Mouse (Mus musculus): ENCODE results near the gene Cfap97d1.

Gene Cfap97d1

DNA sequence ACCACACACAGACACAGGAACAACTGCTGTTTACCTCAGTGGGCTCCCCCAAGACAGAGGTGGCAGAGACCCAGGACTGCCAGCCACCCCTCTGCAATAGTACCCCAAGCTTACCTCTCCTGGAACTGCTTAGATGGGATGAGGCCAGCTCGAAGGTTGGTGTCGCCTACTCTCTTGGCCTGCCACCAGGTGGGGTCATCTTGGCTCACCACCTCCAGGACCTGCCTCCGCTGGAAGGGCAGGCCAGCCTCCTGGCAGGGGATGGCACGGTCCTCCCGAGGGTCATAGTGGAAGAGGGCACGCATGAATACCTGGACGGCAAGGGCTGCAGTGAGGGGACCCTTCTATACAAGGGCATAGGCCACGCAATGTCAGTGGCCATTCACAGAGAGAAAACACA lies 29.1 kb downstream of the Cfap97d1 start:
- DNase-seq, result no peak

DNA sequence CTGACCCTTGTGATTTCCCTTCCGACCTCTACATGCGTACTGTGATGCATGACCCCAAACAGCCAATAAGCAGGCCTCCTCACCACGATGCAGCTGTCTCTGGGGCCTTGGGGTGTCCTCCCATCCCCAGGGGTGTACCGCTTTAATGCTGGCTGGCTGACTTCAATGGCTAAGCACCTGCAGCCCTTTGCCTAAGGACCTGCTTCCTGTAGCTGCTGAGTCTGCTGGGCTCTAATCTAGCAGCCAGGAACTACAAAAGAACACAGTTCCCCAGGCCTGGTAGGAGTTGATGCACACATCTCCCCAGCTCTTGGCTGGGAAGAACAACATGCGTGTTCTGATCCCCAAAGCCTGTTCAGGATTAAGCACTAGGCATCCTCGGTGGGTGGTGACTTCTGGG lies 31.4 kb downstream of the Cfap97d1 start:
- DNase-seq, result no peak

DNA sequence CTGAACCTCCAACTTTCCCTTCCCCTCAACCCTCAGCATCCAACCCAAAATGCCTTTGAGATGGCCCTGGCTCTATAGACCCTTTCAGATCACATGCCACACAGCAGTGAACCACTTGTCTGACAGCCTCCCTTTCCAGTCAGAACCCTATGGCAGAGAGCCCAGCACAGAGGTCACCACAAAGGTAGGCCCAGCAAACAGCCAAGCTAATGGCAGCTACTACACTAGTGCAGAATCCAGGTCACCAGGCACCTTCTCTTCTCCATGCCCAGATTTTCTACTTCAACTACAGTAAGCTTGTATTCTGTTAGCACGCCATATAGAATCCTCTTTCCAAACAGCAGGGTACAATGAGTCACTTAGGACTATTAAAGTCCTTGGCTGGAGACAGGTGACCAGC lies 32.1 kb downstream of the Cfap97d1 start:
- no peak for DNase-seq

DNA sequence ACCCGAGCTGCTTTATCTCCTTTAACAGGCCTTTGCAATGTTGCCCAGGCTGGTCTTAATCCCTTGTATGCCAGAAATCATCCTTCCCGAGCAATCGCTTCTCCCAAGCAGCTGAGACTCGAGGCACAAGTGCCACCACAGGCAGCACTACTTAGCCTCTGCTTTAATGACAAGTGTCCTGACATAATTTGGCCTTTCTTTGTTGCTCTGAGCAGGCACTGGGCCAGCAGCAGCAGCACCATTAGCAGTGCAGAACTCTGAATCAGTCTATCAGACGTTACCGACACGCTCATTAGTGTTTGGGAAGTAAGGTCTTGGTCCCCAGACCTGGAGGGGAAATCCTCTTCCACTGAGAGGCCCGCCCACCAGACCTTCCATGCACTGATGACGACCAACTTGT lies 35.7 kb downstream of the Cfap97d1 start:
- no peak for DNase-seq

- no peak for DNase-seq
Measured at GRCm38 (mm10) chr11:102021196-102021595, 37.1 kb downstream of the Cfap97d1 start.

DNA sequence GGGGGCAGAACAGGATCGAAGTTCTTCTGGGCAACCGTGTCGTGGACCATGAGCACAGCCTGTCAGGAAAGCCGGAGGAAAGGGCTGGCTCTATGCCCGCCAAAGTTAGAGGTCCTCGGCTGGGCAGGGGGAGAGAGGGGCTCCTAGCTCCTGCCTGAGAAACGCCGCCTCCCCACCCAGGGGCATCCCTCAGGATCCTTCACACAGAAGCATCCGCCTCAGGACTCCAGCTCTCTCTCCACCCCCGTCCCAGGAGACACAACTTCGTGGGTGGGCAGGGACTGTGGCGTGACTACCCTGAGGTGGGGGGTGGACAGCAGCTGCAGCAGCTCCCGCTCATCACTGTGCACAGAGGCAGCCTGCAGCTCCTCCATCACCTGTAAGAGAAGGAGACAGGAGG lies 39.3 kb downstream of the Cfap97d1 start:
- DNase-seq, result no peak

- no peak for DNase-seq
Measured at GRCm38 (mm10) chr11:102024084-102024758, 40.1 kb downstream of the Cfap97d1 start.

DNA sequence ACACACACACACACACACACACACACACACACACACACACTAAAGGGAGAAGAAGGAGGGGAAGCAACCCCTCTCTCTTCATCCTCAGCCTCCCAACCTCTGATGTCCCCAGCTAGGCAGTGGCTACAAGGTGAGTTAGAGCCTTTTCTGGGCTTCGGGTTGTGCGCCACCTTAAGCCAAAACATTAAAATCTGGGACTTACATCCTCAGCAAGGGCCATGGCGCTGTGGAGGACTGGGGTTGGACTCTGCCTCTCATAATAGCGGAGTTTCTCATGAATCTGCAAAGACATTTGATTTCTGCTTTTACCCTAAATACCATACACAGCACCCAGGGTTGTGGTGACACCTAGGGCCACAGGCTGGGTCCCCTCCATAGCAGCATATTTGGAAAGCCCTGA lies 40.8 kb downstream of the Cfap97d1 start:
- no peak for DNase-seq

DNA sequence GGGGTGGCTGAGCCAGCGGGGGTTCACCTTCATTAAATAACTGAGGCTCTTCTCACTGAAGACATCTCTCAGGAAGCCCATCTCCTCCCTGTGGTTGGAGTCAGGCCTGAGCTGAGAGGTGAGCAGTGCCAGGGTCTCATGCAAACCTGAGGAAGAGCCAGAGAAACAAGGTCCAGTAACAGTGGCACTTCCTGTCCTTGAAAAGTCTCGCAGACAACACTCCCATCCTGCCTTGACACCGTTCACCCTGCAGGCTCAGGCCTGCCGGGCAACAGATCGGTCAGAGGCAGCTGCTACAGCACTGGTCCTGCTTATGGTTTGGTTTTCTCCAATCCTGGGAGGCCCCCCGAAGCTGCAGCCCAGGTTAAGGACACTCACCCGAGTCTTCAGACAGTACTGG lies 41.3 kb downstream of the Cfap97d1 start:
- no peak for DNase-seq

DNA sequence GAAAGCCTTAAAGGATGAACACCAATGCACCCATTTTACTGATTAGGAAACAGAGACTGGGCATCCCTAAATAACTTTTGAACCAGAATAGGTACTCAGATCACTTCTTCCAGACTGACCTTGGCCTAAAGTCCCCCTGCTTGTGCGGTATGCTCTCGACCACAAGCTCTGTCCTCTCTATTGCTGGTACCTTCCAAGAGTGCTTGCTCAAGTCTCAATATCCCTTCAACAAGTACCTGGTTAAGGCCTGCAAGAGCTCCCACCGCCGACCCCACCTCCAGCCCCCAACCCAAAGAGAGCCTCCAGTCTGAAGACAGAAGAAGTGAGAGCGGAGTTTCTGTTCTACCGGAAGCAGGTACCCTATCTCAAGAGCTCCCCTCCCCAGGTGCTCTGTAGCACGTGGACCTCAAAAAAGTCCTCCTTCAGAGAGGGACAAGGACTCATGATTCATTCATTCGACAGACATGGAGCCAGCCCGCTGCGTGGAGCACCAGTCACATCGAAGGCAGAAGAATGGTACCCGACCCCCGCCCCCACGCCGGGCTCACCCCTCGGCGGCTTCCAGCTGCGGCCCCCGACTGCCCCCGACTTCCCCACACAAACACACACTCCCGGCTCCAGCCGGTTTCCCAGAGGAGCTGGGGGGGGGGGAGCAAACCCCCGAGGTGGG lies 42.0 kb downstream of the Cfap97d1 start:
- no peak for DNase-seq

GRCm38 (mm10) chr11:102026694-102027360 lies 42.7 kb downstream of the Cfap97d1 start:
- DNase-seq, result peak in 1 of 2 experiments; percentile 16

DNA sequence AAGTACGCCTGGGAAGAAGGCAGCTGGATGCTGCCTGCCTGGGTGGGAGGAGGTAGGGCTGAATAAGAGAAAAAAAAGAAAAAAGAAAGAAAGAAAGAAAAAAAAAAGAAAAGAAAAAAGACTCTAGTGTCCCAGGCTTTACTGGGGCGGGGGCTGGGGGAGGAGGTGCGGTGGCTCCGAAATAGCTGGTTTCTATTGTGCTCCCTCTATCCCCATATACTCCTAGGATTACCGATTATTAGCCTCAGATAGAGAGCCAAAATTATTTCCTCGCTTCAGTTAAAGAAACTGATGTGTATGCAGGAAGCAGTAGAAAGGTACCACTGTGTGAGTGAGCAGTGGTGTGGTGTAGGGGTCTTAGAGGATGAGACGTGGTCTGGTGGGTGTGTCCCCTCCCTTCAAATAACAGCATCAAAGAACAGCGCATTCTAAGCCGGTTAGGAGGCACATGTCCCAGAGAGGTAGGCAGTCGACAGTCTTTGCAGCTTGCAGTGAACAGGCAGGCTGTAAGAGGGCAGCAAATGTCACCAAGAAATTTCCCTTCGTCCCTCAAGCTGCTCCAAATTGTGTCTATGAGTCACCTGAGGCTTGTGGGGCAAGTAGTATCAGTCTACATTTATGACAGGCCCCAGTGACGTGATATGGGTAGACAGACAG lies 43.4 kb downstream of the Cfap97d1 start:
- no peak for DNase-seq

DNA sequence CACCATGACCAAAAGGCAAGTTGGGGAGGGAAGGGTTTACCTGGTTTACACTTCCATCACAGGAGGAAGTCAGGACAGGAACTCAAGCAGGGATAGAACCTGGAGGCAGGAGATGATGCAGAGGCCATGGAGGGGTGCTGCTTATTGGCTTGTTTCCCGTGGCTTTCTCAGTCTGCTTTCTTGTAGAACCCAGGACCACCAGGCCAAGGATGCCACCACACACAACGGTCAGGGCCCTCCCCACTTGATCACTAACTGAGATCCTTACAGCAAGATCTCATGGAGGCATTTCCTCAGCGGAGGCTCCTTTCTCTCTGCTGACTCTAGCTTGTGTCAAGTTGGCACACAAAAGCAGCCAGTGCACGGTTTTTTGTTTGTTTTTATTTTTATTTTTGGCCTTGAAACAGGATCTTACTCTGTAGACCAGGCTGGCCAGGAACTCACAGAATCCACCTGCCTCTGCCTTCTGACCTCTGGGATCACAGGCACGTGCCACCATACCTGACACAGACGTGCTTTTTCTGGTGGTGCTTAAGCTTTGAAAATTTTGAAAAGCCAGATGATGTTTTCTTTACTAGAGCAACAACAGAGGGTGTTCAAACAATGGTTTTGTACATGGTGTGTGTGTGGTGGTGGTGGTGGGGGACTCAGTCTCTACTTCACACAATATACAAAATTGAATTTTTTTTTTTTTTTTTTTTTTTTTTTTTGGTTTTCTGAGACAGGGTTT lies 44.2 kb downstream of the Cfap97d1 start, which contains the start of gene Mpp3:
Gene Mpp3 (minus strand): TSS at position 375 of the 730 bp plus-strand sequence.
- DNase-seq, result no peak

GRCm38 (mm10) chr11:102029304-102029703 lies 45.2 kb downstream of the Cfap97d1 start:
- DNase-seq, result no peak

DNA sequence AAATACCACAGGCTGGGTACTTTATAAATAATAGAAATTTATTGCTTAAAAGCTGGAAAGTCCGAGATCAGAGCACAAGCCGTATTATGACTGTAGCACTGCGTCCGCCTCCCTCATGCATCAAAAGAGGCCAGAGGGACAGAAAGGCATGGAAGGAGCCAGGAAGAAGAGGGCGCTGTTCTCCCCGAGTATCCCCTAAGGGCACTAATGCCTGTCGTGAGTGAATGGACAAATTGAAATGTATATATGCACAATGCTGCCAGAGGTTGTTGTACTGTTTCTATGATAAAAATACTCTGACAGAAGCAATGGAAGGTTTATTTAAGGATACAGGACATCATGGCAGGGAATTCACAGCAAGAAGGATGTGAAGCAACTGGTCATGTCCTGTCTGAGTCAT lies 45.9 kb downstream of the Cfap97d1 start:
- no peak for DNase-seq

- no peak for DNase-seq
Measured at GRCm38 (mm10) chr11:102031149-102031548, 47.1 kb downstream of the Cfap97d1 start.

- no peak for DNase-seq
Measured at GRCm38 (mm10) chr11:102033055-102033591, 49.0 kb downstream of the Cfap97d1 start.

DNA sequence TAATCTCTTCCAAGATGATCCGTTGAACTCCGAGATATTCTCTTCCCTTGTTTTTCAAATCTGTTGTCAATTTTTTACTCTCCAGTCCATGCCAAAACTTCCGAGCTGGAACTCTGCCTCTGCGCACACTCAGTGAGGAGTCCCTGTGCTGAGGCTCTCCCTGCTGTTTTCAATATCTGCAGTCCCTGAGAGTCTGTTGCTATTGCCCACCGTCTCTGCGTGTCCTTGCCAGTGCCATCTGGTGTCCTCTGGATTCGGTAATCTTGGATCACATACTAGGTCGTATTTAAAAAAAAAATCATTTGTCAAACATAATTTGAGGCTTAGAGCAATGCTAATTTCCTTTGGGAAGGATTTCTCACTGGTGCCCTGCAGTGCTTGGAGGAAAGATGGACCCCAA lies 50.8 kb downstream of the Cfap97d1 start:
- no peak for DNase-seq

DNA sequence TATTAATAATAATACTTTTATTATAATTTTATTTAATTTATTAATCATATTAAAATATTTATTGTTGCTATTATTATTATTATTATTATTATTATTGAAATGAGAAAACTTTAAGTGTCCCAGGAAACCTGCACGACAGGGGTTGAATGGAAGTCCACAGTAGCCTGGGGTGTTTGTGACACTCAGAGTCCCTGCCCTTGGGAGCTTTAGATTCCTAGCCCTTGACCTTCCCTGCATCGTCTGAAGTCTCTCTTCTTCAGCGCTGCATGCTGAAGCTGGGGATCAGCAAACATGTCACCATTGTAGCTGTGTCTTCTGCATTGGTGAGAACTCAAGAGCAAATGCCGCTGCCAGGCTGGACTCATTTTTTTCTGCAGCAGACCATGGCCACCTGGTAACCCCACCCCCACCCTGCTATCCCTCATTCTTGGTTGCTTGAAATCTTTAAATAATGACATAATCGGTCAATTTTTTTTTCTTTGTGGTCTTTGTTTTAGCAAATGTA lies 51.4 kb downstream of the Cfap97d1 start:
- DNase-seq, result no peak

- DNase-seq, result no peak
Measured at GRCm38 (mm10) chr11:102036336-102036735, 52.3 kb downstream of the Cfap97d1 start.

DNA sequence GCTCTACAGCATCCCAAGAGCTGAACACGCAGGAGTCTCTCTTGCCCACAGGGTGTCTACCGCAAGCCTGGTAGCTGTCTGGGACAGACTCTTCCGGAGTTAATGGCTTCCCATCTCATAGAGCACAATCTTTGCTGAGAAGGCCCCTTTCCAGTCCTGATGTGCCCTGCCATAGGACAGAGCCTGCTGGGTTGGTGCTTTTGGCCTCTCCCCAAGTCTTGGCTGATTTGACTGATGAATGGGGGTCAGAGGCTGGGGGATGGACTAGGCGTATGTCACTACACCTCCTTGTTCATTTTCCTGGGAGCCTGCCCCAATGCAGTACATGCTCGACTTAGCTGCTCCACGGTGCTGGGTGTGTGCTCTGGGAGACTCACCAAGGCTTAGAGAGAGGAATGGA lies 53.7 kb downstream of the Cfap97d1 start:
- DNase-seq, result no peak

DNA sequence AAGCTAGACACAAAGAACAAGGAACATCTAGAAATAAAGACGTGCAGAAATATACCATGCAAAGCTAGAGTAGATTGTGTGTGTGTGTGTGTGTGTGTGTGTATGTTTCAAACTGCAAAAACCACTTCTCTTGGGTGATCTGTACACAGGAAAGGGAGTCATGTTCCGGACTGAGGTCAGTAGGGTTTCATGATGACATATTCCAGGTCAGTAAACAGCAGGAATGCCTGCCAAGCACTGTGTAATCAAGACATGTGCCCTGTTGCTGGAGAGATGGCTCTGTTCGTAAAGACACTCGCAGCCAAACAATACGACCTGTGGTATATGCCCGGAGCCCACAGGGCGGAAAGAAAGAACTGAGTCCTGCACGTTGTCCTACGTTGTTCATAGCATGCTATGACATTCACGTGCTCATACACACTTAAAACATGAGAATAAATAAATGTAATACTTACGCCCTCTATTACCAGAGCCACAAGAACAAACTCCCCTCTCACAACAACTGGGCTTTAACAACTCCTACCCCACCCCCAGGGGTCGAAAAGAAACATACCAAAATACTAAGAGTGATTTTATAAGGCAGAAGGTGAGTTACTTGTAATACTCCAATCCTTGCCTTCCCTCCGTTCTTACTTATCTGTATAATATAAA lies 55.5 kb downstream of the Cfap97d1 start:
- DNase-seq, result no peak
